Mouse (Mus musculus) midbrain, postnatal 0 days (tissue): Measurements from ENCODE around the gene Gm4491. TPM values are rescaled to one million over a fixed set of nuclear protein-coding genes. Genes with fewer than 3 reads are reported as not detected.
A peak's percentile ranks its signal among the peaks of the same experiment; 100 is the strongest.

Experiments
- ATAC-seq: fragments of 200-750 bp; cut with Nextera tagmentation; 2 replicates; pipeline ENCODE4 v1.8.0; 2017; ENCODE audit warnings: moderate number of reproducible peaks, mild to moderate bottlenecking, moderate TSS enrichment, moderate library complexity; ENCODE audit not compliant: low FRiP score
- DNase-seq: peaks from one replicate; pipeline ENCODE4 v3.0.0-alpha.2; 2015; ENCODE audit warnings: low spot score
- H3K27ac ChIP-seq: fragments of 300-500 bp; sonication (generic); 2 replicates; pipeline ENCODE4 v1.5.1; 2014; ENCODE audit warnings: low read depth, mild to moderate bottlenecking, low read length, mixed read lengths
- H3K27me3 ChIP-seq: fragments of 300-500 bp; sonication (generic); 2 replicates; pipeline ENCODE4 v1.6.1; 2014; ENCODE audit warnings: low read length, control low read depth, mixed read lengths; ENCODE audit not compliant: insufficient read depth
- H3K36me3 ChIP-seq: fragments of 300-500 bp; sonication (generic); 2 replicates; pipeline ENCODE4 v1.6.1; 2014; ENCODE audit warnings: low read length, control low read depth, mixed read lengths; ENCODE audit not compliant: insufficient read depth
- H3K4me1 ChIP-seq: fragments of 300-500 bp; sonication (generic); 2 replicates; pipeline ENCODE4 v1.6.1; 2014; ENCODE audit warnings: mild to moderate bottlenecking, control low read depth, antibody characterized with exemption, low read length, mixed read lengths; ENCODE audit not compliant: insufficient read depth
- H3K4me2 ChIP-seq: fragments of 300-500 bp; sonication (generic); 2 replicates; pipeline ENCODE4 v1.6.1; 2014; ENCODE audit warnings: low read depth, mild to moderate bottlenecking, low read length, mixed read lengths; ENCODE audit not compliant: poor library complexity, severe bottlenecking
- H3K4me3 ChIP-seq: fragments of 300-500 bp; sonication (generic); 2 replicates; pipeline ENCODE4 v1.5.1; 2014; ENCODE audit warnings: low read depth, mild to moderate bottlenecking, low read length, moderate library complexity
- H3K9ac ChIP-seq: fragments of 300-500 bp; sonication (generic); replicated peaks from 2 replicates; pipeline ENCODE4 v1.6.1; 2014; ENCODE audit warnings: mild to moderate bottlenecking, low read length, moderate library complexity, mixed read lengths; ENCODE audit not compliant: poor library complexity, severe bottlenecking
- H3K9me3 ChIP-seq: fragments of 300-500 bp; sonication (generic); 2 replicates; pipeline ENCODE4 v1.6.1; 2016; ENCODE audit warnings: low read length, control low read depth
- CTCF ChIP-seq: IDR thresholded peaks from 2 replicates; pipeline ENCODE4 v1.5.1; 2016; ENCODE audit warnings: antibody characterized with exemption, mild to moderate bottlenecking
- WGBS: fragments of 180-500 bp; shearing (Covaris S2); extraction: QIAGEN DNeasy Blood & Tissue Kit; methylation state at CpG from one replicate; pipeline ENCODE4 v1.1.7; 2014; 5-methylcytosine and 5-hydroxymethylcytosine counted together
- polyA plus RNA-seq: library from polyadenylated mRNA; unstranded; fragments of >200 nt; fragmentation: Nextera tagmentation; extraction: Ambion mirVana; gene quantifications from 2 replicates; pipeline ENCODE4 v1.2.1, GENCODE M21; 2015
- total RNA-seq: library from RNA; depleted of rRNA; stranded (reverse); fragments of >200 nt; gene quantifications from 2 replicates; pipeline ENCODE4 v1.2.3, GENCODE M21; 2014; rRNA removed

Gm4491 gene
- total RNA-seq (0.99 TPM in 1 of 2 replicates, not detected in the other), polyA plus RNA-seq (0.18 and 0.23 TPM in 2 replicates)

DNA sequence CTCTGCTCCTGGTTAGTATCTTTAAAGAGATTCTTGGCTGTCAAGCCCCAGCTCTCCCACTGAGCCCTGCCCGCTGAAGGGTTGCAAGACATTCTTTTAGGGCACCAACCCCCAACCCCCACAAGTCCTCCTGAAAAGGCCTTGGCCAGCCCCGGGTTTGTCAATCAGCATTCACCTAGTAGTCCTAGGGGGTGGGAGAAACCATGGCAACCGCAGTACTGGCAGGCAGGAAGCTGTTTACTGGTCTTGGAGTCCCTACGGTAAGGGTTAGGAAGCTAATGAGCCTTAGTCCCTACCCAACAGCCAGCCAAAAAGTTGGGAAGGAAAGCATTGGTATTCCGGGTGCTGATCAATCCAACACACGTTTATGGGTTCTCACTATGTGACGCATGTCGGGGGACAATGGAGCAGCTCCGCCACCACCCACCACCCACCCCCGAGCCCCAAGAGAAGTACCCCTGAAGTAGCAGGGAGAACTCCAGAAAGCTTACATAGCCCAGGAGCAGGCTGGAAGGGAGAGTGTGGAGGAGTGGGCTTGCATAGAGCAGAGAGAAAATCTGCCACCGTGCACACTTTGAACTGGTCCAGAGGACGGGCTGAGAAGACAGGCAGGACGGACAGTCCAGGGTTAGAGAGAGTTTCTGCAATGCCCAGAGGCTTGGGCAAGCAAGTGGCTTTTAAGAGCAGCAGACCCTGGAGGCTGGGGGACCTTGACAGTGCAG is at the start of gene Gm4491:
Gene Gm4491, minus strand, starts transcription at position 61 of the 722 bp plus-strand sequence.
- H3K4me1 ChIP-seq: peaks cover 2% of the 10 kb centered on the region; the same call in 1 of the 2 replicates
- WGBS: 8% methylated on average over 13 of the region's 13 CpGs
- peak within 1 kb of the TSS; percentile 26; the same call in 1 of the 2 replicates for H3K4me2 ChIP-seq
- H3K27ac ChIP-seq: no peak within 1 kb of the TSS; the same call in 1 of the 2 replicates
- no peaks in the 10 kb centered on the region for H3K27me3 ChIP-seq
- TF ChIP-seq CTCF: no peak
- H3K9me3 ChIP-seq: no peaks in the 10 kb centered on the region
- no peaks in the 10 kb centered on the region for H3K36me3 ChIP-seq
- DNase-seq (peak; percentile 82), ATAC-seq (peak; percentile 90)
- H3K9ac ChIP-seq: no peak within 1 kb of the TSS
- H3K4me3 ChIP-seq: no peak within 1 kb of the TSS

GRCm38 (mm10) chr14:57161833-57162232 is 46.1 kb upstream of the Gm4491 start:
- H3K9ac ChIP-seq: no peak overlapping the region
- no peak for TF ChIP-seq CTCF
- H3K27me3 ChIP-seq: no peaks in the 10 kb centered on the region
- no peaks in the 10 kb centered on the region for H3K4me1 ChIP-seq
- no peak overlapping the region for H3K4me3 ChIP-seq
- peak overlapping the region; percentile 0; the same call in 1 of the 2 replicates for H3K27ac ChIP-seq
- WGBS: 62% methylated on average over 2 of the region's 2 CpGs
- DNase-seq: no peak
- ATAC-seq: no peak
- H3K4me2 ChIP-seq: no peak overlapping the region
- H3K36me3 ChIP-seq: no peaks in the 10 kb centered on the region
- H3K9me3 ChIP-seq: no peaks in the 10 kb centered on the region

GRCm38 (mm10) chr14:57161201-57161600 is 45.5 kb upstream of the Gm4491 start:
- Histone ChIP-seq H3K4me1 (no peaks in the 10 kb centered on the region), H3K9ac (no peak overlapping the region), H3K27me3 (no peaks in the 10 kb centered on the region), H3K4me3 (no peak overlapping the region), H3K4me2 (no peak overlapping the region), H3K36me3 (no peaks in the 10 kb centered on the region), H3K9me3 (no peaks in the 10 kb centered on the region), H3K27ac (no peak overlapping the region)
- ATAC-seq: no peak
- no peak for TF ChIP-seq CTCF
- 74% methylated on average over 4 of the region's 4 CpGs for WGBS
- peak; percentile 43 for DNase-seq

DNA sequence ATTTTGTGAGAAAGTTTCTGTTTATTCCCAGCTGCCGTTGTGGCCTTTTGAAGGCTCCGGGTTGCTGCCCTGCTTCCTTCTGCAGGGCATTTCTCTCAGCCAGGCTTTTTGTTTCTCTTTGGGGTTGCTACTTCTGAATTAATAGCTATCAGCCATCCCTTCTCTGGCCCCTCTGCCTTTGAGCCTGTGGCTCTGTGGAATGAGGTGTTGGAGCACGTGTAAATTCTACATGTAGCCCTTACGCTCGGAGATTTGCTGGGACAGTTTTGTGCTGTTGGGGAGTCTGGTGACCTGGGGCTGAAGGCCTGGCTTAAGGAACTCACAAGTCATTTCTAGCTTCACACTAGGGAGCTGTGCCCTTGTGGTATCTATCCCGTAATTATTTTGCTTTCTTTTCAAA is 39.2 kb upstream of the Gm4491 start:
- no peaks in the 10 kb centered on the region for H3K36me3 ChIP-seq
- no peak overlapping the region for H3K27ac ChIP-seq
- no peak overlapping the region for H3K9ac ChIP-seq
- H3K27me3 ChIP-seq: no peaks in the 10 kb centered on the region
- TF ChIP-seq CTCF: no peak
- no peaks in the 10 kb centered on the region for H3K4me1 ChIP-seq
- H3K9me3 ChIP-seq: no peaks in the 10 kb centered on the region
- no peak overlapping the region for H3K4me2 ChIP-seq
- DNase-seq (no peak), ATAC-seq (no peak)
- 52% methylated on average over 6 of the region's 6 CpGs for WGBS
- no peak overlapping the region for H3K4me3 ChIP-seq

- DNase-seq: peak; percentile 45
- WGBS: 58% methylated on average over 4 of the region's 4 CpGs
- no peak for TF ChIP-seq CTCF
- Histone ChIP-seq H3K27me3 (no peaks in the 10 kb centered on the region; the same call in 1 of the 2 replicates), H3K4me3 (no peak overlapping the region), H3K4me2 (no peak overlapping the region), H3K4me1 (no peaks in the 10 kb centered on the region; the same call in 1 of the 2 replicates), H3K9ac (no peak overlapping the region), H3K9me3 (no peaks in the 10 kb centered on the region), H3K36me3 (no peaks in the 10 kb centered on the region), H3K27ac (no peak overlapping the region)
- ATAC-seq: no peak
These were observed 30.1 kb upstream of the Gm4491 start for GRCm38 (mm10) chr14:57145741-57146140.

DNA sequence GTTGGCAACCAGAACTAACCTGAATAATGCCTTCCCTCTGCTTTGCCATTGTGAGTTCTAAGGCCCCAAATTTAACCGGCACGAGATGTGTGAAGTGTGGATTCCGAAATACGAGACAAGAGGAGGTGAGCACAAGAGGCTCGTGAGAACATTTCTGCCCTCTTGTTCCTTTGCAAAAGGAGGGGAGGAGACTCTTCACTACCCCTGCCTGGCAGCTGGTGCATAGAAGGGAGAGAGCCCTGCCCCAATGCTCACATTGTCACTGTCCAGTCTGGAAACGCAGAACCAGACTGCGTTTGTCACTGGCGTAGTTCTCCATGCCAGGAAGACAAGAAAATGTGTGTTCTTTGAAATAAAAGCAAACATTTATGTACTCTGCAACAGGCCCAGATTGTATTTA is 19.6 kb upstream of the Gm4491 start:
- 43% methylated on average over 8 of the region's 8 CpGs for WGBS
- TF ChIP-seq CTCF: no peak
- H3K36me3 ChIP-seq: no peaks in the 10 kb centered on the region
- H3K4me1 ChIP-seq: no peaks in the 10 kb centered on the region; the same call in 1 of the 2 replicates
- H3K9ac ChIP-seq: no peak overlapping the region
- H3K4me3 ChIP-seq: no peak overlapping the region
- DNase-seq: no peak
- ATAC-seq: no peak
- no peak overlapping the region for H3K27ac ChIP-seq
- H3K4me2 ChIP-seq: no peak overlapping the region
- no peaks in the 10 kb centered on the region for H3K9me3 ChIP-seq
- peaks cover 25% of the 10 kb centered on the region for H3K27me3 ChIP-seq
